Mouse (Mus musculus) adipocyte (in vitro differentiated cells): ENCODE results near the gene Gm8212.
"Not testable (repeated sequence)": the region's sequence is repeated elsewhere in the genome, so short reads cannot be mapped to it uniquely, and the experiment has no call there.

Experiments used
- DNase-seq: peaks from one replicate; pipeline ENCODE4 v3.0.0-alpha.2; 2016; ENCODE audit warnings: low spot score

The Gm8212 gene

GRCm38 (mm10) chr14:44197361-44197760, at the start of gene Gm8212:
Gene Gm8212, plus strand, starts transcription at chr14:44197661.
- DNase-seq, result not testable (repeated sequence)

GRCm38 (mm10) chr14:44213154-44213553, 15.7 kb downstream of the Gm8212 start, which contains the start of gene 4930503E14Rik:
Gene 4930503E14Rik, minus strand, starts transcription at chr14:44213254.
- DNase-seq, result not testable (repeated sequence)

- DNase-seq, result no peak
Observed at GRCm38 (mm10) chr14:44248039-44248438, 50.6 kb downstream of the Gm8212 start.
